Mouse (Mus musculus): ENCODE data around the gene Tpx2. TPM values are rescaled to one million over a fixed set of nuclear protein-coding genes. Genes with fewer than 3 reads are reported as not detected.

The Tpx2 gene
- polyA plus RNA-seq, 1 experiment from 2014 or later = 147 TPM

DNA sequence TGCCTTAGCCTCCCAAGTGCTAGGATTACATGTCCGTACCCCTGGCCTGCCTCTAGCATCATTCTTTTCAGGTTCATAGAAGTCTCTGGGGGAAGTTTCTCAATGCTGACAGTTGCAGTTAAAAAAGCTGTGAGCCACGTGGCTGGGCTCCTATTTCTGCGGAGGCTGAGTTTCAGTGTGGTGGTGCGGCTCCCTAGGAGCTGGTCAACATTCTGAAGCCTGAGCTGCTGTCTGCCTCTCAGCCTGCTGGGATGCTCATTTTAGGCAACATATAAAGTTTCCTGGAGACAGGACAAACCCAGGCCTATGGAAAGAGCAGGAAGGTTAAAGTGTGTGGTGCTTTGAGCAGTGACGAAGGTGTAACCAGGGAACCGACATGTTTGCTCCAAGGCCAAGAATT lies 51.2 kb downstream of the Tpx2 start:
- H3K36me3 ChIP-seq = peaks cover 50% of the 10 kb centered on the region
- no peak overlapping the region for H3K27ac ChIP-seq
- 79% methylated on average over 6 of the region's 6 CpGs for WGBS
- H3K9me3 ChIP-seq (replicated peaks) = no peaks in the 10 kb centered on the region
- no peak for DNase-seq (ENCODE audit: low spot score)
- H3K4me3 ChIP-seq = no peak overlapping the region
- H3K27me3 ChIP-seq (ENCODE audit: low read depth, poor library complexity, severe bottlenecking) = no peaks in the 10 kb centered on the region
- H3K4me1 ChIP-seq = peaks cover 25% of the 10 kb centered on the region

DNA sequence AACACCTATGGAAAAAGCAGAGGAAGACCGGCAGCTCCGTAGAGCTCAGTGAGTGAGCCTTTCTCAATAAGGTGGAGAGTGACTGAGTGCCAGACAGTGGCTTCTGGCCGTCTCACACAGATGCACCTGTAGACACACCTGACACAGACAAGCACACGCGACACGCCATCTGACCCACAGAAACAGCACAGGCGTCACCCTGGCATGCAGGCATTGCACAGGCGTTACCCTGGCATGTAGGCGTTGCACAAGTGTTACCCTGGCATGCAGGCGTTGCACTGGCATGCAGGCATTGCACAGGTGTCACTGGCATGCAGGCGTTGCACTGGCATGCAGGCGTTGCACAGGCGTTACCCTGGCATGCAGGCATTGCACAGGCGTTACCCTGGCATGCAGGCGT lies 53.5 kb downstream of the Tpx2 start:
- DNase-seq (ENCODE audit: low spot score) = no peak
- Histone ChIP-seq H3K27ac (no peak overlapping the region), H3K4me1 (peaks cover 47% of the 10 kb centered on the region), H3K4me3 (no peak overlapping the region), H3K36me3 (peaks cover 28% of the 10 kb centered on the region), H3K9me3 (replicated peaks) (no peaks in the 10 kb centered on the region), H3K27me3 (ENCODE audit: low read depth, poor library complexity, severe bottlenecking) (no peaks in the 10 kb centered on the region)
- WGBS = 94% methylated on average over 15 of the region's 15 CpGs

DNA sequence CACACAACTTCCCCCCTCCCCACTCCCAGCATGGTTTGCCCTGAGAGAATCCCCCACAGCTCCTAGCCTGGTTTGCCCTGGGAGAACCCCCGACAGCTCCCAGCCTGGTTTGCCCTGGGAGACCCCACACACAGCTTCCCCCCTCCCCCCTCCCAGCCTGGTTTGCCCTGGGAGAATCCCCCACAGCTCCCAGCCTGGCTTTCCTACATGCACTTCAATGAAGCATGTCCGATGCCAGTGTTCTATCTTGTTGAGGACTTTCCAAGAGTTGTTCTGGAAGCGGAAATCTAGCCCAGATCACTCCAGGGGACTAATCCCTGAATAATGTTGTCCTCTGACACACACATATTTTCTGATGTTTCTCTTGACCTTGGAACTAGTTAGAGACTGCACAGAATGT lies 54.9 kb downstream of the Tpx2 start:
- Histone ChIP-seq H3K36me3 (peaks cover 16% of the 10 kb centered on the region; the same call in 1 of the 2 replicates), H3K9me3 (replicated peaks) (no peaks in the 10 kb centered on the region), H3K27ac (peak overlapping the region; percentile 44; the same call in 1 of the 2 replicates), H3K4me3 (no peak overlapping the region), H3K4me1 (peaks cover 61% of the 10 kb centered on the region), H3K27me3 (ENCODE audit: low read depth, poor library complexity, severe bottlenecking) (no peaks in the 10 kb centered on the region)
- DNase-seq (ENCODE audit: low spot score) = no peak
- 60% methylated on average over 3 of the region's 3 CpGs for WGBS

DNA sequence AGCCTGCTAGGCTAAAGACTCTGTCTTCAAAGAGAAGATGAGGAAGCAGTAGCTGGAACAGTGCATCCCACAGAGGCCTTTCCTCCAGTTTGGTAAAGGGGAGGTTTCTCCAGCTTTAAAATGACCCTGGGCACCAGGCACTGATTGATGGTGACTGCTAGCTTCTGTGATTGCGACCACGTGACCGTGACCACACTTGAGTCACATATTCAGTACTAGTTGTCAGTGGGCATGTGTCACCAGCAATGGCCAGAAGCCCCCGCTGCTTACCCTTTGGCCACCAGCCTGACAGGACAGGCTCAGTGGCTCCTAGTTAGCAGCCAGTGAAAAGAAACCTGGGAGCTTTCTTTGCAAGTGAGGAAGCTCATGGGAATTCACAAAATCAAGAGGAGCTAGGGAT lies 55.8 kb downstream of the Tpx2 start:
- WGBS = 73% methylated on average over 4 of the region's 4 CpGs
- H3K9me3 ChIP-seq (replicated peaks) = no peaks in the 10 kb centered on the region
- peaks cover 65% of the 10 kb centered on the region for H3K4me1 ChIP-seq
- H3K36me3 ChIP-seq = peaks cover 9% of the 10 kb centered on the region; the same call in 1 of the 2 replicates
- H3K27ac ChIP-seq = no peak overlapping the region
- H3K4me3 ChIP-seq = no peak overlapping the region
- no peak for DNase-seq (ENCODE audit: low spot score)
- no peaks in the 10 kb centered on the region for H3K27me3 ChIP-seq (ENCODE audit: low read depth, poor library complexity, severe bottlenecking)

DNA sequence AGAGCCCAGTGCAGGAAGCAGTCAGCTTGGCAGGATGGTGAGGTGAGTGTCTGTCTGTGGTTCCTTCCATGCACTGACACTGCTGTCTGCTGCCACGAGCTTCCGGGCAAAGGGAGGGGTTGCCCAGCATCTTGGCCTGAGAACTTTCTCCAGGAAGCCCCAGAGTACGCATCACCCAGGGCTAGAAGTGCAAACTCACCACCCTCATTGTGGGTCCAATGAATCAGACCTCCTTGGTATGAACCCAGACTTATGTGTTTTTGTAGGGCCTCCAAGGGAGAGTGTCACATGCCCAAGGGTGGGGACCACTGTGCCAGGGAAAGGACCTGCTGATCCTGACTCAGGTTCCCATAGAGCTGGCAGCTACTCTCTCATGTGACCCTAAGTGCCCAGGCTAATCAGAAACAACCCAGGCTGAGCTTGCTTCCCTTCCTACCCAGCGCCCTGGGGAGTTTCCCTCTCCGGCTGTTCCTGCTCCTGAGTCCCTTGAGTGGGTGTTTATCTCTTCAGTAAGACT lies 56.4 kb downstream of the Tpx2 start:
- Histone ChIP-seq H3K4me3 (no peak overlapping the region), H3K9me3 (replicated peaks) (no peaks in the 10 kb centered on the region), H3K36me3 (0 out of 2 replicates have a peak, but pooled peaks cover 6% of the 10 kb centered on the region), H3K4me1 (peaks cover 65% of the 10 kb centered on the region), H3K27ac (no peak overlapping the region), H3K27me3 (ENCODE audit: low read depth, poor library complexity, severe bottlenecking) (peaks cover under 1% of the 10 kb centered on the region; the same call in 1 of the 2 replicates)
- 72% methylated on average over 5 of the region's 5 CpGs for WGBS
- no peak for DNase-seq (ENCODE audit: low spot score)

DNA sequence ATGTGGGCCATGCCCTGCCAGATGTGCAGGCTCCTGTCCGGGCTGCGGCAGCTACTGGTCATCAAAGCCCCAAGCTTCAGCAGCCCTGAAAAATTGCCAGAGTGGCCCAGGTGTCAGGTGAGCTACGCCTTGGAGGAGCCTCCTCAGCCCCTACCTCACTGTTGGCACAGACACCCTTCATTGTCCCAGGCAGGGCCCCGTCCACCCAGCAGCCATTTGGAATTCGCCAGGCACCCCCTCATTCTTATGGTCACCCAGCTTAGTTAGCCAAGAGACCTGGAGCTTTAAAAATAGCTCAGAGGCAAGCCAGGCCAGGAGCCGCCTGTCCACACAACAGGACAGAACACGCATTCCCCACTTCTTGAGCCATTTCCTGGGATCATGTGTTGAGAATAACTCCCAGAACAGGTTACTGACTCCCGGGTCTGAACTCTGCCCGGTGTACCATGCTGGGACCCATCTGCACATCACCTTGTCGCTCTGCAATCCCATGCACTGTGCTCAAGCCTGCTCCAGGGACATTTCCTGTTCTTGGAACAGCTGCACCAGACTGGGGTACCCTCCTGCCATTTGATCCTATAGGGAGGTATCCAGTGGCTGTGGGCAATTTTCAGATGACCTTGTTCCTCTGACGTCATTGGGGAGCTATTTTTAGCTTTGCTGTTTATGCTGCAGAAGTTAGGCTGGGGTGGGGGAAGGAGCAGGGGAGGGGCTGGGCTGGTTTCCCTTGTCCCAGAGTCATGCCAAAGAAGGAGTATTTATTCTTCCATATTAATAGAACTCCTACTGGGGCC lies 57.5 kb downstream of the Tpx2 start:
- peaks cover 11% of the 10 kb centered on the region for H3K27me3 ChIP-seq (ENCODE audit: low read depth, poor library complexity, severe bottlenecking)
- WGBS = 55% methylated on average over 11 of the region's 11 CpGs
- H3K4me3 ChIP-seq = no peak overlapping the region
- no peaks in the 10 kb centered on the region for H3K9me3 ChIP-seq (replicated peaks)
- peak overlapping the region; percentile 66 for H3K27ac ChIP-seq
- peak; percentile 46 for DNase-seq (ENCODE audit: low spot score)
- H3K36me3 ChIP-seq = no peaks in the 10 kb centered on the region
- H3K4me1 ChIP-seq = peaks cover 65% of the 10 kb centered on the region

DNA sequence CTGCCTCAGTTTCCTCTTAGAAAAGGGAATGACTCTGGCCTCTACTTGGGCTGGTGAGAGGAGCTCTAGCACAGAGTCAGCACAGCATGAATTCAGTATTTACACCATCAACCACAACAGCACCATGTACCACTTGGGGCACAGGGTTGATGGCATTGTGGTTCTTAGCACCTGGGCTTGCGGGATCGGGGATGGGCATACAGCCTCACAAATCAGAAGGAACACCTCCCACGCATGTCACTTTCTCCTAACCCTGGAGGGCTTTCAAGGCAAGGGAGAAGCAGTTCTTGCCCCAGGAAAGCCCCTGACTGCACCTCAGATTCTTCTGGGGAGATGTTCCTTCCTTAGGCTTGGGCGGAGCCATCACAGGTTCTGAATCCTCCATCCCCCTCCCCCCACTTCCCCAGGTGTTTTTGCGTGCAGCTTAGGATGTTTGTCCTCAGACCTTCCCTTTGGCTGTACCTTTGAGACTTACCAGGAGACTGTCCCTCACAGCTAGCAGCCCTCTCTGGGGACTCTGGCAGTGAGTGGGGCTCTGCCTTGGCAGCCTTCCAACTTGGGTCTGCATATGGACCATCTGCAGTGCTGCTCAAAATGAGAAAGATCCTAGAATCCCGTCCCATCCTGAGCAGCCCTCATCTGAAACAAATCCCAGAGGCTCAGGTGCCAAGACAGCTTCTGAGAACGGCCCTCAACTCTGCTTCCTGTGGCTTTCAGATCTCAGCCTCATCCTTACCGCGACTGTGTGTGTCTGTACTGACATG lies 58.7 kb downstream of the Tpx2 start:
- Histone ChIP-seq H3K27ac (peak overlapping the region; percentile 54), H3K36me3 (no peaks in the 10 kb centered on the region), H3K4me1 (peaks cover 74% of the 10 kb centered on the region), H3K27me3 (ENCODE audit: low read depth, poor library complexity, severe bottlenecking) (peaks cover 24% of the 10 kb centered on the region), H3K9me3 (replicated peaks) (no peaks in the 10 kb centered on the region), H3K4me3 (no peak overlapping the region)
- 72% methylated on average over 9 of the region's 9 CpGs for WGBS
- DNase-seq (ENCODE audit: low spot score) = no peak

DNA sequence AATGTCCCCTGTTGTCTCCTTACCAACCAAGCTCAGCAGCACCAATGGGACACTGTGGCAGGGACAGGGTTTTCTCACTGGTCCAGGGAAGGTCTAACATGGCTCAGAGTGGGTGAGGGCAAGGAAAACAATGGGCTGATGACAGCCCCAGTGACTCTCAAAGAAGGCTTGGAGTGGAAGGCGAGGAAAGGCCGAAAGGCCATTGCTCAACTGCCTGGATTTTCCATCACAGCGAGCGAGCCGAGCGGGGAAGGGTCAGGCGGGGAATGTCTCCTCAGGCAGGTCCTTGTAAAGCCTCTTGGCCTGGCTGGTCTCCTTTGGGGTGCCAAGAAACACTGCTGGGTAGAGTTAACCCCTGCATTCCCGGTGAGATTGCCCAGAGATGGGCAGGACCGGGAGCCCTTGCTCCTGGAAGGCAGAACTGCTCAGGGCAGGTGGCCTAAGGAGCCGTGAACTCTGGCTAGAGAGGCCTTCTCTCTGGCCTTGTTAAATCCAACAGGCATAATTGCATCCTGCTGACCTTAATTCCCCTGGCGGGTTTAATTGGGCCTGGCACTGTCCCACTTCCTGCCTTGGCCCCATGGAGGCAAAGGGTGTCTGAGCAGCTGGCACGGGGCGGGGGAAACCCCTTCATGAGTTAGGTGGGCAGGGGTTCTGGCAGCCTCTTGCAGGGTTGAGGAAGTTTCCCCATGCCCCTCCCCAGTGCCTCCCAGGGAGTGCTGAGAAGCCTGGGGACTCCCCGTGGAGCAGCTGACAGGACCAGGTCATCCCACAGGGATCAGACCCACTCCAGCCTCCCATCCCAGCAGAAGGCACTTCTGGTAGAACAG lies 59.6 kb downstream of the Tpx2 start:
- Histone ChIP-seq H3K27ac (peak overlapping the region; percentile 54), H3K9me3 (replicated peaks) (no peaks in the 10 kb centered on the region), H3K27me3 (ENCODE audit: low read depth, poor library complexity, severe bottlenecking) (peaks cover 32% of the 10 kb centered on the region), H3K4me1 (peaks cover 70% of the 10 kb centered on the region), H3K36me3 (no peaks in the 10 kb centered on the region), H3K4me3 (no peak overlapping the region)
- 55% methylated on average over 14 of the region's 14 CpGs for WGBS
- no peak for DNase-seq (ENCODE audit: low spot score)

DNA sequence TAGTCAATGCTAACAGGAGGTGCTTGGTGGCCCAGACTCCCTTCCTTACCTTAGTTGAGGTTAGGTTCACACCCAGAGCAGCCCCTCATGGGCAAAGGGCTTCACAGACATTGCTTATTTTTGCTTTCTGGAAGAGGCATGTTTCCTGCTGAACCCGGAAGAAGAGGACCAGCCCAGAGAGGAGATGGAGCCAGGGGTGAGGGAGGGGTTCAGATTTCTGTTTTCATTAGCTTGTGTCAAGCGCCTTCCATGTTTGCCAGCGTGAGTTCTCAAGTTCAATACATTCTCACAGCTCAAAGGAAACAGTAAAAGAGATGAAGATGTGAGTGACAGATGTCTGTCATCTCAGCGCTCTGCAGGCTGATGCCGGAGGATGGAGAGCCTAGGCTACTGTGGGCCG lies 62.1 kb downstream of the Tpx2 start:
- Histone ChIP-seq H3K4me1 (peaks cover 60% of the 10 kb centered on the region), H3K36me3 (no peaks in the 10 kb centered on the region), H3K27me3 (ENCODE audit: low read depth, poor library complexity, severe bottlenecking) (peaks cover 53% of the 10 kb centered on the region), H3K4me3 (no peak overlapping the region), H3K9me3 (replicated peaks) (no peaks in the 10 kb centered on the region), H3K27ac (no peak overlapping the region)
- no peak for DNase-seq (ENCODE audit: low spot score)
- WGBS = 85% methylated on average over 6 of the region's 6 CpGs

DNA sequence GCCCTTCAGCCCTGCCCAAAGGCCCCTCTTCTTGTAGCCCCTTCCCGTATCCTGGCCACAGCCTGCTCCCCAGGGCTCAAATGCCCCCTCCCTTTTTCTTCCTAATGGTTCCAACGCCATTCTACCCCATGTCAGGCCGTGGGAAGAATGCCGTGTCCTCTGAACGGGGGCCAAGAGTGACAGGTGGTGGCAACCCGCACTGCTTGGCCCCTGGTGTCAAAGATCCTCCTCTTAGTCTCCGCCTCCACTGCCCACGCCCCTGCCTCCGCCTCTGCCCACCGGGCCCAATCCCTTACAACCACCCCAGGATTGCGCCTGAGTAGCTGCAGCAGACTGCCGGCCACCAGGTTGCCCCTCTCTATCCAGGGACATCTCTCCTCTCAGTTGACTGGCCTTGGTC lies 63.3 kb downstream of the Tpx2 start, which contains the start of gene Mylk2:
Gene Mylk2, plus strand, starts transcription at position 322 of the 400 bp plus-strand sequence.
- H3K27ac ChIP-seq = 0 out of 2 replicates have a peak within 1 kb of the TSS, but pooled peaks have one; percentile 14
- 25% methylated on average over 12 of the region's 12 CpGs for WGBS
- H3K4me1 ChIP-seq = peaks cover 58% of the 10 kb centered on the region

DNA sequence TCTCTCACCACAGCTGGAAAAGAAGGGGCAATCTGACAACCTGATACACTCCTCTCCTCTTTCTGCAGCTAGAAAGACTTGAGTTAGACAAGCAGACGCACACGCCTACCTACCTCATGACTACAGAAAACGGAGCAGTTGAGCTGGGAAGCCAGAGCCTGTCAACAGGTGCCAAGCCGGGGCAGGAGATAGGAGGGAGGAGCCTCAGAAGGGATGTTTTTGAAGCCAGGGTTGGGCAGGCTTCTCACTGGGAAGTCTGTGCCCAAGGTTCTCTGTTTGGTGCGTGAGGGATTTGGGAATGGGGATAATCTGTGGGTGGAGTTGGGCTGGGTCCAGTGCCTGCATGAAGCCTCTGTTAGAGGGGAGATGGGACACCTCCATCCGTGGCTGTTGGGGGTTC lies 63.7 kb downstream of the Tpx2 start:
- peaks cover 53% of the 10 kb centered on the region for H3K27me3 ChIP-seq (ENCODE audit: low read depth, poor library complexity, severe bottlenecking)
- no peaks in the 10 kb centered on the region for H3K9me3 ChIP-seq (replicated peaks)
- no peak for DNase-seq (ENCODE audit: low spot score)
- WGBS = 24% methylated on average over 6 of the region's 6 CpGs
- H3K36me3 ChIP-seq = no peaks in the 10 kb centered on the region
- 0 out of 2 replicates have a peak overlapping the region, but pooled peaks have one; percentile 8 for H3K4me3 ChIP-seq
- H3K27ac ChIP-seq = no peak overlapping the region
- peaks cover 58% of the 10 kb centered on the region for H3K4me1 ChIP-seq

More for the DNA sequence above, 63.3 kb downstream of the Tpx2 start, which contains the start of gene Mylk2:
- H3K9me3 ChIP-seq (replicated peaks) = no peaks in the 10 kb centered on the region
- H3K4me3 ChIP-seq = 0 out of 2 replicates have a peak within 1 kb of the TSS, but pooled peaks have one; percentile 8
- DNase-seq (ENCODE audit: low spot score) = no peak
- H3K27me3 ChIP-seq (ENCODE audit: low read depth, poor library complexity, severe bottlenecking) = peaks cover 53% of the 10 kb centered on the region
- H3K36me3 ChIP-seq = no peaks in the 10 kb centered on the region

DNA sequence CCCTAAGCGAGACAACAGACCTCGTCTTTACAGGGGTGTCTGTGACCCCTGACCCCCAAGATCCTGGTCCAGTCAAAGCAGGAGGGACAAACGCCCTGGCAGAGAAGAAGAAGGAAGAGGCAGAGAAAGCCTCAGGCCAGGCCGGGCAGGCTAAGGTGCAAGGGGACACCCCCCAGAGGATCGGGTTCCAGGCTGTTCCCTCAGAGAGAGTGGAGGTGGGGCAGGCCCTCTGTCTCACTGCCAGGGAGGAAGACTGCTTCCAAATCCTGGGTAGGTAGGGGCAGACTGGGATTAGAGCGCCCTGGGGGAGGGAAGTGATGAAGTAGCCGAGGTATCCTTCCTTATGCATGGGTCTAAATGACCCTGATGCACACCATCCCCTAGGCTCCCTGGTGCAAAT lies 65.7 kb downstream of the Tpx2 start:
- Histone ChIP-seq H3K27ac (no peak overlapping the region), H3K9me3 (replicated peaks) (no peaks in the 10 kb centered on the region), H3K4me1 (peaks cover 56% of the 10 kb centered on the region), H3K4me3 (no peak overlapping the region), H3K27me3 (ENCODE audit: low read depth, poor library complexity, severe bottlenecking) (peaks cover 53% of the 10 kb centered on the region), H3K36me3 (no peaks in the 10 kb centered on the region)
- DNase-seq (ENCODE audit: low spot score) = no peak
- WGBS = 33% methylated on average over 7 of the region's 7 CpGs
